10 mouse cellular contexts compared by ENCODE assay signal in the genomic region with DNA sequence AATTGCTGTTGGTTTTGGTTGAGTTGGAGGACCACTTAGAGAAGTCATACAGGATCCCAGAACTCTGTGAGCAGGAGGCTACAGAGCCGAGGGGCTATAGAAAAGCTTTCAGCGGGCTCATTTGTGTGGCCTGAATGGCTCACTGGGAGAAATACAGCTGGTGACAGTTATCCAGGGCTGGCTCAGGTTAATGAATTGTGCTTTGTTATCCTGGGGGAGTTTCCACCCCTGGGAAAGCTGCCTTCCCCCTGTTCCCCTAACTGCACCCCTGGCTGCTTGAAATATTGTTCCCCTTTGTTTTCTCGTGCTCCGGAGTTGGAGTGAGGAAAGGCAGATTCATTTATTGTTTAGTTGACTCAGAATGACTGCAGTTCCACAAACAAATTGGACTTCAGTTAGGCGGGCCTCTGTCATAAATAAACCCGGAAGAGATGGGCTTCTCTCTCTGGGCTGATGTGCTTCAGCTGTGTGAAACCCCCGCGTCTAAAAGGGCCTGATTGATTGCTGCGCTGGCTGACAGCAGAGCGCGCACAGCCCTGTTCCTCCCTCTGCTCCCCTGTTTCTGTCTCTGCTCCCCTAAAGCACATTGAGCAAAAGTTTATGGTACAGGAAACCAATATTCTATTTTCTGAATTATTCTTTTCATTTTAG.
DNase-seq lines count a peak whose midpoint lies in the region; ATAC-seq and TF ChIP-seq lines count a peak whose summit lies in the region.
"Had no signal": no experiment of that assay in that cellular context is flagged by ENCODE, and none has a peak within 500 bp of the region (broad histone marks: within the 10 kb centered on the region; RNA-seq: fewer than 3 reads in every experiment).

No protein-coding gene starts in this region.

- peak; percentile 2 for DNase-seq in ovary, postnatal 10 days (ENCODE audit: low spot score)
- DNase-seq in ovary, adult 18-20 months (ENCODE audit: low spot score), result no peak
- DNase-seq in limb, embryonic 14.5 days (ENCODE audit: low spot score), result no peak
- DNase-seq in right cerebral cortex, postnatal 10 days (ENCODE audit: low spot score in 2 of 2), result no peak
- no peak for DNase-seq in left cerebral cortex, adult 9 months (ENCODE audit: low spot score in 2 of 2)
- DNase-seq: gastrocnemius, adult 2 months had no signal

- no peaks in the 10 kb centered on the region for H3K36me3 ChIP-seq in forebrain, embryonic 12.5 days (replicated peaks)
- no peaks in the 10 kb centered on the region for H3K36me3 ChIP-seq in limb, embryonic 14.5 days (ENCODE audit: control insufficient read depth, insufficient read depth, low read length)

- peaks cover 14% of the 10 kb centered on the region for H3K4me1 ChIP-seq in forebrain, embryonic 12.5 days
- 0 out of 2 replicates have a peak, but pooled peaks cover 5% of the 10 kb centered on the region for H3K4me1 ChIP-seq in limb, embryonic 14.5 days (ENCODE audit: control insufficient read depth, insufficient read depth, low read length)

- H3K4me2 ChIP-seq in forebrain, embryonic 12.5 days, result peak overlapping the region; percentile 42
- peak overlapping the region; percentile 26 for H3K4me2 ChIP-seq in limb, embryonic 14.5 days (replicated peaks; ENCODE audit: low read depth, low read length, severe bottlenecking)

- H3K9me3 ChIP-seq in forebrain, embryonic 12.5 days, result no peaks in the 10 kb centered on the region
- no peaks in the 10 kb centered on the region for H3K9me3 ChIP-seq in limb, embryonic 14.5 days (ENCODE audit: control insufficient read depth, low read length)

- no peak for TF ChIP-seq POLR2A in limb, embryonic 14.5 days (IDR thresholded peaks at IDR 0.05; ENCODE audit: borderline replicate concordance, extremely low read depth, insufficient read depth, insufficient read length)

- no peaks in the 10 kb centered on the region for H3K27me3 ChIP-seq in forebrain, embryonic 12.5 days
- H3K27me3 ChIP-seq in limb, embryonic 14.5 days (ENCODE audit: control insufficient read depth, insufficient read depth, low read length), result no peaks in the 10 kb centered on the region

- ATAC-seq in forebrain, embryonic 12.5 days (ENCODE audit: low FRiP score), result peak; percentile 78; the same call in 1 of the 2 replicates
- ATAC-seq in limb, embryonic 14.5 days (ENCODE audit: low FRiP score, low read depth), result no peak
- no peak for ATAC-seq in megakaryocyte progenitor cell, adult 5-6 weeks (replicated peaks; ENCODE audit: poor library complexity)

- H3K4me3 ChIP-seq in forebrain, embryonic 12.5 days (replicated peaks), result no peak overlapping the region
- no peak overlapping the region for H3K4me3 ChIP-seq in limb, embryonic 14.5 days (replicated peaks; ENCODE audit: low read length)
- H3K4me3 ChIP-seq: gastrocnemius, adult 2 months; myocyte had no signal

- H3K27ac ChIP-seq in forebrain, embryonic 12.5 days, result peak overlapping the region; percentile 73
- H3K27ac ChIP-seq in limb, embryonic 14.5 days (replicated peaks; ENCODE audit: low read depth, low read length), result no peak overlapping the region
- H3K27ac ChIP-seq: gastrocnemius, adult 2 months; liver, embryonic 14.5 days had no signal

- WGBS in forebrain, embryonic 12.5 days, result 6% methylated on average over 11 of the region's 11 CpGs
- 17% methylated on average over 11 of the region's 11 CpGs for WGBS in limb, embryonic 14.5 days

- H3K9ac ChIP-seq in forebrain, embryonic 12.5 days, result 0 out of 2 replicates have a peak overlapping the region, but pooled peaks have one; percentile 25
- no peak overlapping the region for H3K9ac ChIP-seq in limb, embryonic 14.5 days (ENCODE audit: low read depth, low read length, severe bottlenecking)
- H3K9ac ChIP-seq: liver, embryonic 14.5 days had no signal
